ENCODE assay signal across 20 mouse cellular contexts in genomic region chr8:105640511-105640910, GRCm38 (mm10). TPM values are rescaled to one million over a fixed set of nuclear protein-coding genes. Genes with fewer than 3 reads are reported as not detected.
DNase-seq lines count a peak whose midpoint lies in the region; ATAC-seq and TF ChIP-seq lines count a peak whose summit lies in the region.
"Had no signal": no experiment of that assay in that cellular context is flagged by ENCODE, and none has a peak within 500 bp of the region (broad histone marks: within the 10 kb centered on the region; RNA-seq: fewer than 3 reads in every experiment).

No protein-coding gene starts in this region.

- no peak for TF ChIP-seq EP300 in lung, postnatal 0 days (IDR thresholded peaks at IDR 0.05)

- TF ChIP-seq POLR2A in lung, adult 2 months (IDR thresholded peaks at IDR 0.05; ENCODE audit: borderline replicate concordance, extremely low read depth, low read depth, low read length) = no peak

- H3K4me3 ChIP-seq in forebrain, embryonic 14.5 days (ENCODE audit: low read depth, low read length) = no peak overlapping the region
- no peak overlapping the region for H3K4me3 ChIP-seq in forebrain, embryonic 11.5 days (ENCODE audit: low read depth, low read length)
- no peak overlapping the region for H3K4me3 ChIP-seq in hindbrain, postnatal 0 days (ENCODE audit: low read length)
- no peak overlapping the region for H3K4me3 ChIP-seq in hindbrain, embryonic 14.5 days (replicated peaks; ENCODE audit: low read length)
- no peak overlapping the region for H3K4me3 ChIP-seq in lung, postnatal 0 days (ENCODE audit: low read depth, low read length)
- H3K4me3 ChIP-seq in lung, adult 2 months (replicated peaks; ENCODE audit: extremely low read depth, low read depth, low read length) = no peak overlapping the region
- H3K4me3 ChIP-seq: liver, embryonic 12.5 days had no signal

- H3K4me1 ChIP-seq in forebrain, embryonic 14.5 days (ENCODE audit: control insufficient read depth, insufficient read depth, low read length) = peaks cover 19% of the 10 kb centered on the region
- H3K4me1 ChIP-seq in forebrain, embryonic 11.5 days (replicated peaks; ENCODE audit: control insufficient read depth, insufficient read depth, low read length) = no peaks in the 10 kb centered on the region; the same call in 1 of the 2 replicates
- peaks cover 9% of the 10 kb centered on the region; the same call in 1 of the 2 replicates for H3K4me1 ChIP-seq in hindbrain, postnatal 0 days (ENCODE audit: insufficient read depth, low read length)
- H3K4me1 ChIP-seq in hindbrain, embryonic 14.5 days (replicated peaks; ENCODE audit: control insufficient read depth, insufficient read depth, low read length) = peaks cover 20% of the 10 kb centered on the region
- H3K4me1 ChIP-seq in lung, postnatal 0 days (ENCODE audit: insufficient read depth, low read depth, low read length) = peaks cover 7% of the 10 kb centered on the region; the same call in 1 of the 2 replicates
- peaks cover 18% of the 10 kb centered on the region for H3K4me1 ChIP-seq in lung, adult 2 months (ENCODE audit: control insufficient read depth, insufficient read depth, low read length)

- no peak overlapping the region for H3K27ac ChIP-seq in forebrain, embryonic 14.5 days (ENCODE audit: low read depth, low read length)
- H3K27ac ChIP-seq in forebrain, embryonic 11.5 days (ENCODE audit: low read depth, low read length) = no peak overlapping the region
- H3K27ac ChIP-seq in hindbrain, postnatal 0 days = no peak overlapping the region
- no peak overlapping the region for H3K27ac ChIP-seq in hindbrain, embryonic 14.5 days
- H3K27ac ChIP-seq in lung, postnatal 0 days (ENCODE audit: low read length) = no peak overlapping the region
- H3K27ac ChIP-seq: liver, embryonic 12.5 days had no signal

- no peaks in the 10 kb centered on the region for H3K27me3 ChIP-seq in forebrain, embryonic 14.5 days (replicated peaks; ENCODE audit: control insufficient read depth, insufficient read depth, low read length)
- H3K27me3 ChIP-seq in forebrain, embryonic 11.5 days (ENCODE audit: control insufficient read depth, insufficient read depth, low read length) = no peaks in the 10 kb centered on the region
- H3K27me3 ChIP-seq in hindbrain, postnatal 0 days (ENCODE audit: insufficient read depth, low read length) = no peaks in the 10 kb centered on the region
- H3K27me3 ChIP-seq in hindbrain, embryonic 14.5 days (ENCODE audit: control insufficient read depth, insufficient read depth, low read length) = no peaks in the 10 kb centered on the region
- no peaks in the 10 kb centered on the region for H3K27me3 ChIP-seq in lung, postnatal 0 days (replicated peaks; ENCODE audit: insufficient read depth, low read length)
- H3K27me3 ChIP-seq: liver, embryonic 12.5 days had no signal

- no peaks in the 10 kb centered on the region for H3K9me3 ChIP-seq in forebrain, embryonic 14.5 days (replicated peaks; ENCODE audit: control insufficient read depth, low read length)
- H3K9me3 ChIP-seq in forebrain, embryonic 11.5 days (ENCODE audit: control insufficient read depth, low read length) = no peaks in the 10 kb centered on the region
- no peaks in the 10 kb centered on the region for H3K9me3 ChIP-seq in hindbrain, postnatal 0 days (ENCODE audit: low read length)
- no peaks in the 10 kb centered on the region for H3K9me3 ChIP-seq in hindbrain, embryonic 14.5 days (ENCODE audit: control insufficient read depth, low read length)
- no peaks in the 10 kb centered on the region for H3K9me3 ChIP-seq in lung, postnatal 0 days (ENCODE audit: low read length)
- H3K9me3 ChIP-seq: liver, embryonic 12.5 days had no signal

- peaks cover 16% of the 10 kb centered on the region for H3K36me3 ChIP-seq in forebrain, embryonic 14.5 days (ENCODE audit: control insufficient read depth, insufficient read depth, low read length)
- H3K36me3 ChIP-seq in forebrain, embryonic 11.5 days (ENCODE audit: control insufficient read depth, insufficient read depth, low read length) = peaks cover 7% of the 10 kb centered on the region
- no peaks in the 10 kb centered on the region; the same call in 1 of the 2 replicates for H3K36me3 ChIP-seq in hindbrain, postnatal 0 days (ENCODE audit: insufficient read depth, low read length)
- peaks cover 19% of the 10 kb centered on the region for H3K36me3 ChIP-seq in hindbrain, embryonic 14.5 days (replicated peaks; ENCODE audit: control insufficient read depth, insufficient read depth)
- no peaks in the 10 kb centered on the region for H3K36me3 ChIP-seq in lung, postnatal 0 days (ENCODE audit: insufficient read depth, low read length)

- DNase-seq in forebrain, embryonic 14.5 days (ENCODE audit: low spot score) = peak; percentile 36
- no peak for DNase-seq in forebrain, embryonic 11.5 days (ENCODE audit: low spot score)
- DNase-seq in hindbrain, postnatal 0 days (ENCODE audit: low spot score) = peak; percentile 48
- DNase-seq in hindbrain, embryonic 14.5 days (ENCODE audit: low spot score) = no peak
- DNase-seq in lung, postnatal 0 days (ENCODE audit: low spot score) = peak; percentile 52
- DNase-seq in lung, adult 2 months = no peak
- DNase-seq in NIH3T3 (ENCODE audit: low read depth) = peak; percentile 80
- DNase-seq: adrenal gland, adult 8-10 months; cerebellum, adult 11 months; forebrain, postnatal 0 days; gastrocnemius, postnatal 10 days; kidney, adult 11 months had no signal

- TF ChIP-seq CTCF in hindbrain, postnatal 0 days (IDR thresholded peaks at IDR 0.05; ENCODE audit: low read depth) = no peak
- TF ChIP-seq CTCF in lung, postnatal 0 days (IDR thresholded peaks at IDR 0.05) = no peak
- TF ChIP-seq CTCF in lung, adult 2 months (IDR thresholded peaks at IDR 0.05; ENCODE audit: insufficient read depth, low read length) = no peak

- no peak overlapping the region for H3K9ac ChIP-seq in forebrain, embryonic 14.5 days (ENCODE audit: low read length)
- H3K9ac ChIP-seq in forebrain, embryonic 11.5 days (ENCODE audit: low read length) = no peak overlapping the region
- H3K9ac ChIP-seq in hindbrain, postnatal 0 days (replicated peaks; ENCODE audit: low read length) = no peak overlapping the region
- H3K9ac ChIP-seq in hindbrain, embryonic 14.5 days = no peak overlapping the region
- H3K9ac ChIP-seq in lung, postnatal 0 days (replicated peaks; ENCODE audit: low read depth) = no peak overlapping the region
- H3K9ac ChIP-seq: forebrain, postnatal 0 days; liver, embryonic 12.5 days had no signal

- WGBS in forebrain, embryonic 14.5 days = 78% methylated on average over 2 of the region's 2 CpGs
- WGBS in forebrain, embryonic 11.5 days = 91% methylated on average over 2 of the region's 2 CpGs
- 56% methylated on average over 2 of the region's 2 CpGs for WGBS in hindbrain, postnatal 0 days
- WGBS in hindbrain, embryonic 14.5 days = 75% methylated on average over 2 of the region's 2 CpGs
- 43% methylated on average over 2 of the region's 2 CpGs for WGBS in lung, postnatal 0 days
- WGBS in lung, adult 2 months = 29% methylated on average over 2 of the region's 2 CpGs

- H3K4me2 ChIP-seq in forebrain, embryonic 14.5 days (ENCODE audit: low read length) = no peak overlapping the region
- H3K4me2 ChIP-seq in forebrain, embryonic 11.5 days (ENCODE audit: low read depth, low read length, severe bottlenecking) = no peak overlapping the region
- H3K4me2 ChIP-seq in hindbrain, postnatal 0 days (ENCODE audit: low read depth, low read length) = no peak overlapping the region
- H3K4me2 ChIP-seq in hindbrain, embryonic 14.5 days (replicated peaks) = no peak overlapping the region
- H3K4me2 ChIP-seq in lung, postnatal 0 days (replicated peaks; ENCODE audit: low read depth, low read length) = no peak overlapping the region
- H3K4me2 ChIP-seq: liver, embryonic 12.5 days; midbrain, embryonic 11.5 days had no signal

- no peak for ATAC-seq in forebrain, embryonic 14.5 days
- no peak for ATAC-seq in forebrain, embryonic 11.5 days (replicated peaks; ENCODE audit: low FRiP score)
- ATAC-seq in hindbrain, postnatal 0 days = no peak
- ATAC-seq in hindbrain, embryonic 14.5 days (ENCODE audit: low FRiP score) = no peak
- no peak for ATAC-seq in lung, postnatal 0 days
- no peak for ATAC-seq in inflammation-experienced regulatory T-cells, adult 6 months
- ATAC-seq: forebrain, postnatal 0 days; hindbrain, embryonic 16.5 days; liver, embryonic 12.5 days had no signal

RNA-seq across cellular contexts. Expression of gene Agrp, which starts 3.3 kb away (rescaled TPM):
- polyA plus RNA-seq in forebrain, embryonic 14.5 days (2014; fragmentation: Nextera tagmentation; extraction: Ambion mirVana) = 0.72 and 1.8 TPM in 2 replicates
- polyA plus RNA-seq in forebrain, embryonic 11.5 days (2014; fragmentation: Nextera tagmentation; extraction: Ambion mirVana) = 0.49 and 1.6 TPM in 2 replicates
- total RNA-seq in hindbrain, postnatal 0 days (2014; rRNA removed) = 2.1 TPM in 1 of 2 replicates, not detected in the other
- 1.3 and 1.4 TPM in 2 replicates for polyA plus RNA-seq in hindbrain, postnatal 0 days (2015; fragmentation: Nextera tagmentation; extraction: Ambion mirVana)
- 0.84 TPM in 1 of 2 replicates, not detected in the other for polyA plus RNA-seq in hindbrain, embryonic 14.5 days (2014; fragmentation: Nextera tagmentation; extraction: Ambion mirVana)
- polyA plus RNA-seq in lung, postnatal 0 days (2015; fragmentation: Nextera tagmentation; extraction: Ambion mirVana) = 0.44 and 0.75 TPM in 2 replicates
- polyA plus RNA-seq in lung, adult 2 months (2012; rRNA removed) = 1.7 TPM in 2 replicates
- polyA plus RNA-seq in inflammation-experienced regulatory T-cells, adult 6 months (2017; shearing (Covaris generic)) = 1 to 10 TPM in 2 of 3 experiments, under 1 TPM in 1; 0.74 to 2.5 (median 1.5) TPM
- total RNA-seq: forebrain, postnatal 0 days; heart, adult 8-10 months; heart, postnatal 10 days; layer of hippocampus, postnatal 14 days; MEL had no signal
- polyA plus RNA-seq: liver, embryonic 12.5 days had no signal

RNA-seq across cellular contexts. Expression of gene Ctcf, which starts 4.1 kb away (rescaled TPM):
- polyA plus RNA-seq in forebrain, embryonic 14.5 days (2014; fragmentation: Nextera tagmentation; extraction: Ambion mirVana) = 100 and 108 TPM in 2 replicates
- 134 and 145 TPM in 2 replicates for polyA plus RNA-seq in forebrain, embryonic 11.5 days (2014; fragmentation: Nextera tagmentation; extraction: Ambion mirVana)
- 27.4 and 35.9 TPM in 2 replicates for total RNA-seq in hindbrain, postnatal 0 days (2014; rRNA removed)
- polyA plus RNA-seq in hindbrain, postnatal 0 days (2015; fragmentation: Nextera tagmentation; extraction: Ambion mirVana) = 87.4 and 88.1 TPM in 2 replicates
- 76.9 and 79.1 TPM in 2 replicates for polyA plus RNA-seq in hindbrain, embryonic 14.5 days (2014; fragmentation: Nextera tagmentation; extraction: Ambion mirVana)
- polyA plus RNA-seq in lung, postnatal 0 days (2015; fragmentation: Nextera tagmentation; extraction: Ambion mirVana) = 71.3 and 73.6 TPM in 2 replicates
- polyA plus RNA-seq in lung, adult 2 months (2012; rRNA removed) = 17.2 and 17.9 TPM in 2 replicates
- polyA plus RNA-seq in inflammation-experienced regulatory T-cells, adult 6 months (2017; shearing (Covaris generic)) = 10 to 100 TPM; 52.4 to 66.1 (median 56.0) TPM

RNA-seq across cellular contexts. Expression of gene Ripor1, which starts 35.5 kb away (rescaled TPM):
- 14.9 and 21.7 TPM in 2 replicates for polyA plus RNA-seq in forebrain, embryonic 14.5 days (2014; fragmentation: Nextera tagmentation; extraction: Ambion mirVana)
- polyA plus RNA-seq in forebrain, embryonic 11.5 days (2014; fragmentation: Nextera tagmentation; extraction: Ambion mirVana) = 18.2 and 18.9 TPM in 2 replicates
- 14.4 and 15.1 TPM in 2 replicates for total RNA-seq in hindbrain, postnatal 0 days (2014; rRNA removed)
- polyA plus RNA-seq in hindbrain, postnatal 0 days (2015; fragmentation: Nextera tagmentation; extraction: Ambion mirVana) = 23.5 and 28.7 TPM in 2 replicates
- 30.6 and 32.6 TPM in 2 replicates for polyA plus RNA-seq in hindbrain, embryonic 14.5 days (2014; fragmentation: Nextera tagmentation; extraction: Ambion mirVana)
- polyA plus RNA-seq in lung, postnatal 0 days (2015; fragmentation: Nextera tagmentation; extraction: Ambion mirVana) = 25.5 and 28.5 TPM in 2 replicates
- polyA plus RNA-seq in lung, adult 2 months (2012; rRNA removed) = 71.7 and 74.9 TPM in 2 replicates
- polyA plus RNA-seq in inflammation-experienced regulatory T-cells, adult 6 months (2017; shearing (Covaris generic)) = 1 to 10 TPM; 6.1 to 9.3 (median 8.7) TPM

RNA-seq across cellular contexts. Expression of gene Carmil2, which starts 45.6 kb away (rescaled TPM):
- polyA plus RNA-seq in forebrain, embryonic 14.5 days (2014; fragmentation: Nextera tagmentation; extraction: Ambion mirVana) = 6.0 and 8.4 TPM in 2 replicates
- 1.8 and 2.0 TPM in 2 replicates for polyA plus RNA-seq in forebrain, embryonic 11.5 days (2014; fragmentation: Nextera tagmentation; extraction: Ambion mirVana)
- total RNA-seq in hindbrain, postnatal 0 days (2014; rRNA removed) = 1.8 and 6.0 TPM in 2 replicates
- 29.1 and 30.5 TPM in 2 replicates for polyA plus RNA-seq in hindbrain, postnatal 0 days (2015; fragmentation: Nextera tagmentation; extraction: Ambion mirVana)
- polyA plus RNA-seq in hindbrain, embryonic 14.5 days (2014; fragmentation: Nextera tagmentation; extraction: Ambion mirVana) = 22.3 and 24.4 TPM in 2 replicates
- 0.26 and 0.35 TPM in 2 replicates for polyA plus RNA-seq in lung, postnatal 0 days (2015; fragmentation: Nextera tagmentation; extraction: Ambion mirVana)
- polyA plus RNA-seq in lung, adult 2 months (2012; rRNA removed) = 3.8 and 4.9 TPM in 2 replicates
- polyA plus RNA-seq in inflammation-experienced regulatory T-cells, adult 6 months (2017; shearing (Covaris generic)) = 1 to 10 TPM; 4.6 to 6.8 (median 6.6) TPM

Comparison
In these comparisons a context has a peak if more than half of its experiments do, and no peak if none do; other contexts are left out.
1. DNase-seq: peak in forebrain, embryonic 14.5 days (single experiment), hindbrain, postnatal 0 days (single experiment), lung, postnatal 0 days (single experiment) and NIH3T3 (single experiment); none in forebrain, embryonic 11.5 days (single experiment), hindbrain, embryonic 14.5 days (single experiment) and lung, adult 2 months (single experiment).